Mouse (Mus musculus) cerebellum, postnatal 36 days (tissue): ENCODE results near the gene Ankrd33b.
A peak's percentile ranks its signal among the peaks of the same experiment; 100 is the strongest.

Source experiments
- DNase-seq, 2 experiments: peaks; one replicate each; pipeline ENCODE4 v3.0.0; 2021 to 2022; ENCODE audit warnings: mixed read lengths in 2 of 2

Gene Ankrd33b

DNA sequence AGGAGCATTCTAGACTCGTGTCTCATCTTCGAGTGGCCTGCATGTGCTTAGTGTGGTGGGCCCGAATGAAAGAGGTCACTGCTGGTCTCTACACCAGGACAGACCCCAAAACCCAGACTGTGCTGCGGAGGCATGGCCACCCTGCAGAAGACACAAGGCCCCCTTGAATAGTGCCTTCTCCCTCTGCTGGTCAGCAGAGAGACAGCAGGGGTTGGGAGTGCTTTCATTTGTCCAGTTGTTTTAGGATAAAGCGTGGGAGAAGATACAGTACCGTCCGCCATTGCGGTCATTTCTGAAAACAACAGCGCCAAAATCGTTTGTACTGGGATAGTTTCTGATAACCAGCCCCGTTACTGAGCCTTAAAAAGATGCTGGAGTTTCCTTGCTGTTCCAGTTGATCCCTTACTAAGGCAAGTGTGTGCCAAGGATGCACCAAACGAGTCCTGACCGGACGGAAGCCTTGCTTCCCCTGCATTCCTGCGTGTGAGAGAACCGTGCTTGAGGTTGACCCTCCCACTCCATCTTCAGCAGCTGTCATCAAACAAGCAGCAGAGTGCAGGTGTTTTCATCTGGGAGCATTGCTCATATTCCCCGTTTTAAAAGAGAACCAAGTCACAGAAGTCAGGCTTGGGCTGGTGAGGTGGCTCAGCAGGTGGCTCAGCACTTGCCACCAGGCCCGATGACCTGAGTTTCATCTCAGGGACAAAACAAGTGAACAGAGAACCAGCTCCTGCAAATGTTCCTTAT, 108.7 kb downstream of the Ankrd33b start:
- DNase-seq = no peak

DNA sequence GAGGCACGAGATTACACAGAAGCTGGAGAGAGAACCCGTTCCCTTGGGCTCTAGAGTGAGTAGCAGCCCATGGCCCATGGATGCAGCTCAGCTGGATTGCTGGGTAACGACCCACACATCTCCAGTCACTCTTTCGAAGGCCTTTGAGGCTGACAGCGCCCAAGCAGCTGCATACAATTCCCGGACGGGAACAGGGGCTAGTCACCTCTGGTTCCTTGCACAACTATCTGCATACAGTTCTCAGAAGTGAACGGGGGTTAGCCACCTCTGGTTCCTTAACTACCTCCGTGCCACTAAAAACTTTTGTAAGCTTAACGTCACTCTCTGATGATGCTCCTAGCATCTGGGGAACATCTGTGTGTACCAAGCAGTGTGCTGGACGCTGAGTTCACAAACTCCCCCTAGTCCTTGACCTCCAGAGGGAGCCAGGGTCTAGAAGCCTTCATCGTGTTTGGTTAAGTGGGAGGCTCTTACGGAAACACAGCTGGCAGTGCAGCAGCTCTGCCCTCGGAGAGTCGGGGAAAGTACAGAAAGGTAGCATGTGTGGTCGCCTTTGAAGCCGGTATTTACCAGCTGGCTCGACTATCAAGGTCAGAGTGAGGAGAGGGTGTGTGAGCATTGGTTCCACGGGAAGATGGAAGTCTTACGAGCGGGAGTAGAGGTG, 109.4 kb downstream of the Ankrd33b start:
- no peak for DNase-seq

DNA sequence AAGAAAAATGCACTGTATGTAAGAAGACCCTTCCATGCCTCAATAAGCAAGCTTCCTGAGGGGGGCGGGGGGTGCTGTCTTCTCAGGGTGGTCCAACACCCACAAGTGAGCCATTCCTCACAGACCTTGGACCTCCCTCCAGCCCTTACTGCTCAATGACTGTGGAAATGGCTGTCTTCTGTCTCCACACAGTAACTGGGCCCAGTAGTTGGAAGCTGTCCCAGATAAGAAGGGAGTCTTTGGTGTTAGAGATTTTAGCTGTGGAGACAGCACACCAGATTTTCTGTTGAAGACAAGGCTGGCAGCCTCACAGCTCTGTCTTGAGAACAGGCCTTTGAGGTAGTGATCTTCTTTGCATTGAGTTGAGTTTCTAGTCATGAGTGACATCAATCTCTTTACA, 110.2 kb downstream of the Ankrd33b start:
- no peak for DNase-seq

DNA sequence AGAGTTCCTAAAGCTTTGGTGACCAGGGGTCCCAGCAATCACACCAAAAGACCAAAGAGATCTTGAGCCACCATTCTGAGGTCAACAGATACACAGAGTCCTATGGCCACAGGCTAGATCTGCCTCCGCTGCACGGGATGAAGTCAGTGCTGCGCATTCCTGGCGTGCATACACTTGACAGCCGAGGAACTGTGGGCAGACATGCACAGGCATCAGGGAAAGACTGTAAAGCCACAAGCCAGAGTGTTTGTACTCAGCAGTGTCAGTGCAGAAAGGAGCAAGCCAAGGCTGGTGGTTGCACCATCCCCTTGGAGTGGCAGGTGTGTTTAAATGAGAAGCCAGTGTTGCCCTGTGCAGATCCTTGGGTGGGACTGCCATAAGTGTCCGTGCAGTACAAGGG, 111.8 kb downstream of the Ankrd33b start:
- DNase-seq = no peak

DNA sequence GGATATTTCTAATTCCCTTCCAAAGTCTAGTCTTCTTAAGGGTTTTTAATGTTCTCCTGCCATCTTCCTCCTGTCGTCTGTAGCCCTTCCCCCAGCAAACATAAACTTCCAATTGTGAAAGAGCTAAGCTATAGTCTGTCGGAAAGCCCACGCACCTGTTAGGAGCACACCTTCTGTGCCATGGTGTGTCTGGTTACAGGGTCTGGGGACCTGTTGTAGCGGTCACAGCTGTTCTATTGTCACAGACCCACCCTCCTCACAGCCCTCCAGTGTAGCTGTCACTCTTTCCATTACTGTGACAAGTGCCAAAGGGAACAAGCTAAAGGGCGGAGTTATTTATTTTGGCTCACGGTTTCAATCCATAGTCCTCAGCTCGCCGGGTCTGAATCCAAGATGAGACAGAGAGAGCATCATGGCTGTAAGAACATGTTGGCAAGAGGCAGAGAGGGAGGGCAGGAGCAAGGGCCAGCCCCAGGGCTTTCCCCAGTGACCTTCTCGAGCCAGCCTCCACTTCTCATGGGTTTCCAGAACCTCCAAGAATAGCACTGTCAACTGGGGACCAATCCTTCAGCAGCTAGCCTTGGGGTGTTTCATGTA, 112.5 kb downstream of the Ankrd33b start:
- no peak for DNase-seq

DNA sequence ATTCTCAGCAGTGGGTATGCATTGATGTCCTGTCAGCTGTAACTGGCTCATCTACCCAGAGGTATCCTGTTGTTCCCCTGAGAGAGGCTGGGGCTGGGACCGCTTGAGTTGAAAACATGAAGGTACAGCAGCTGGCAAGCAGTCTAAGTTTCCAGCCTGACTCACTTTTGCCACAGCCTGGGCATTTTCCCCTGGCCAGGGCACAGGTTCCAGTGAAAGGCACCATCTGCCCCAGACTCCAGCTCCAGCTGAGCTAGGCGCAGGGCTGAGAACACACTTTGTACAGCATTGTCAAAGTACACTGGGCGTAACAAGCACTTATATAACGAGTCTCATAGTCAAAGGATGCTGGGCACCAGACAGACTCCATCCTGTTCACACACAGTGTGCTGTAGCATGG, 113.6 kb downstream of the Ankrd33b start:
- no peak for DNase-seq

DNA sequence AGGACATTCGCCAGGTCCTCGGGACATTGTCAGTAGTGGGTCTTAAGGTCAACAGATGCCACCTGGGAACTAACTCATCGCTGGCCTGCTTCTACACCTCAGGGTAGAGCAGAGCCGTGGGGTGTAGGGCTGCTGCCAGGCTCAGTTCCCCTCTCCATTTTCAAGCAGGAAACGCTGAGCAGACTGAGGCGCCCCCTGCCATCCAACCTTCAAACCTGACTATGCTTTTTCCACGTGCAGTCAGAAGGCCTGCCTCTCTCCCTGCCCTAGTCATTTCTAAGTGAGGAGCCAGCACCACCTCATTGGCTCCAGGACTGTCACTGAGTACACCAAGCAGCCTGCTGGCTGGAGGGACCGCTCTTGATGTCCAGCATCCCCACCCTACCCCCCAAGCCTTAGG, 114.1 kb downstream of the Ankrd33b start:
- DNase-seq = no peak

DNA sequence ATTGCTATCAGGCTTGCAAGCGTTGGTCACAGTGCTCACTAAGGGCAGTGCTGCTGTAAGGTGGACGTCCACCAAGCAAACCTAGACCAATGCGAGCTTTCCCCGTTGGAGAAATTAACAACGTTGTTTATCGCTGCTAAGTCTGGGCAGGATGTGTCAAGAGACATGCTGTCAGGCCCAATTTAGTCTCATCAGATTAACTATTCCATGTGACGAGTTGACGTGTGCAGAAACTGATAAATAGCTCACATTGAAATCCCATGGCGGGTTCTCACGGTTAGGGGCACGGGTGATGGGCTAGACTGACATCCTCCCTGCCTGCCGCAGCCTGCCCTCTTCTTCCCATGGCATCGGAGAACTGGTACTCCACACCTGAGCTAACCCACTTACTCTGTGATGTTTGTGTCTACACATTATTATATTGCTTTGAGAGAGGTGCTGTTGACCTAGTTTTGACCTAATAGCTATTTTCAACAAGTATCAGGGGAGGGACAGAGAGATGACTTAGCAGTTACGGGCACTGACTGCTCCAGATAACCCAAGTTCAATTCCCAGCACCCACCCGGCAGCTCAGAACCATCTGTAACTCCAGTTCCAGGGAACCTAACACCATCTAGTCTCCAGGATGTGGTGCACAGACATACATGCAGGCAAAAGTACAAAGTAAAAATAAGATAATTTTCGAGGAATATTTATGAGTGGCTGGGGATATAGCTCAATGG, 114.8 kb downstream of the Ankrd33b start:
- no peak for DNase-seq

DNA sequence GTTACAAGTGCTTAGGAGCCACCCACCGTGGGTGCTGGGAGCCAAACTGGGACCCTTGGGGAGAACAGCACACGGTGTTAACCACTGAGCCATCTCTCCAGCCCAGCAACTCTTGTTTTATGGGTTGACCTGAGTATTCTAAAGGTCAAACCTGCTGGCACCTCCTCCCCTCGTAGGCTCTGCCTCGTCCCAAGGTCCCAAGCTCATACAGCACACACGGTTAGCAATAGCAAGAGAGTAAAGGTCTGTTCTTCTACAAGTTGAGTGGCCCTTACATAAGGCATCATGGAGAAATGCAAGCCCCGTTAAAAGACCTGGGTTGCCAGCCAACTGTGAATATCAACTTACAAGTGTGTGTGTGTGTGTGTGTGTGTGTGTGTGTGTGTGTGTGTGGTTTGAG, 116.3 kb downstream of the Ankrd33b start:
- DNase-seq = no peak

DNA sequence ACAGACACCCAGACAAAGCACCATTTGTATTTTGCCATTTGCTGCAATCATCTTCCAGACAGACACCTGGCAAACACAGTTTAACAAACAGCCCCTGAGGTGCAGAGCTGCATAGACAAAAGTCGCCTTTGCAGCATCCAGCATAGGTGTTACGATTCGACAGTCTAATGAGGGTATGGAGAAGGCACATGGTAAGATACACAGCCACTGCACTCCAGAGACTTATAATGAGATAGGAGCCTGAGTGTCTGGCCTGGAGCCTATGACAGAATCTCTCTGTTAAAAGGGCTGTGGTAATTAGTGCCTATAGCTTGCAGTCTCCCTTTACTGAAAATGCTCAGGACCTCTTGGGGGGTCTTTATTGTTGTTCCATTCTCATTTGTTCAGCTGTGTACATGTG, 116.8 kb downstream of the Ankrd33b start:
- DNase-seq = no peak

DNA sequence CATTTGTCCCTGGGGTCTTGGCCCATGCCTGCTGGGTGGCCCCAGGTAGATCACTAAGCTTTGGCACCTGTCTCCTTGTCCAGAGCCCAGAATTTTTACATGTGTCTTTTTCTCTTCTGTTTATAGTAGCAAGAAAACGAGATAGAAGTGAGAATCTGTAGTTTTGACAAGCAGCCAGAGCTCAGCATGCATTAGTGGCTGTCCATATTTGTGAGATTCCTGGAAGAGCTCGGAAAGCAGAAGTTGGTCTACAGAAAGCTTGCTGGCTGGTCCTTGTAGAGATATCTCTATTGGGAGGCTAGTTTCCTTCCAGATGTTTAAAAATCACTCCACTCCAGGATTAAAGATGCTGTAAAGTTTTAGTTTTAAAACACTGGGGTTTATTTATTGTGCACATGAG, 117.5 kb downstream of the Ankrd33b start:
- peak in 1 of 2 experiments; percentile 27 for DNase-seq

DNA sequence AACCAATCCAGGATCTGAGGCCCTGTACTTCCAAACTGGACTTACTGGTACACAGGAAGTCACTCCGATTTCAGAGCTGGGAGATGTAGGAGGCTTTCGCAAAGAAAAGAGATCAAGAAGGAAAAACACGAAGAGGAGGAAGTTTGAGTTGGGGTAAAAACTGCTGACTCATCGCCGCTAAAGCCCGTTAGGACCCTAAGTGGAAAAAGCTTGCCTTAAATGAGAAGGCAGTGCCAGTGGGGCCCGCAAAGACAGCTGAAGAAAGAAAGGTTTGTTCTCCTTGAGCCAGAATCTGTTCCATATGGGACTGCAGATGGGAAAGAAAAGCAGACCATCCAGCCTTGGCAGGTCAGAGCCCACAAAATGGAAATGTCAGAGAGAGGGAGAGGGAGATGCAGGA, 118.6 kb downstream of the Ankrd33b start:
- no peak for DNase-seq

DNA sequence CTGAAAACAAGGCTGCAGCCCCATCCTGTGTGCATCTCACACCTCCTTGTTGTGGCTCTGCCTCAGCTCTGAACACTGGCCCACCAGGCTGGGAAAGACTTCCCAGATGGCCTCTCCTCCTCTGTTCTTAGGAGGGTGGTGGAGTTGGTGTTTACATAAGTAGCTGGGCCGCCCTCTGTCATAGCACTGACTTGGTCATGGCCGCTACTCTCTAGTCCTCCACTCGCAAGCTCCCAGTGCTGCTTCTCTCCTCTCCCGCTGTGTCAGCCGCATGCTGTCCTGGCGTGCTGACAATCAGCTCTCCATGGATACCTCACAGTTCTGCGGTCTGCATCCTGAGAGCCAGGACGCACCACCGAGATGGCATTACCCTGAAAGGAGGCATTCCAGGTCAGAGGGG, 120.5 kb downstream of the Ankrd33b start:
- peak; percentile 58 to 61 for DNase-seq

DNA sequence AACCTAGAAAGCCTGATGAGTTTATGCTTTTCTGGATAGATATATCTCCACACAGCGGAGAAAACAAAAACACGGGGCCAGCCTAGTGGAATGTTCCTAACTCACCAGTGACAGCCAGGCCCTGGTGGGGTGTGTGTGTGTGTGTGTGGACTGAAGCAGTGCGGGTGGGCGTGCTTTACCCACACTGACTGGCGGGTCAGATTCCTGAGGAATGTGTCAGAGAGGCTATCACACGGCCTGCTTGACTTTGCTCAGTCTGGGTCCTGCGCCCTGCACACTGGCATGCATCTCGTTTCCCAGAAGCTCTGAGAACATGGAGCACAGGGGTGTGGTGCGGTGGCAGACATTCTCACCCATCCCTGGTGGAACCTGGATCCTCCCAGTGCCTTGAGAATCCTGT, 121.6 kb downstream of the Ankrd33b start:
- DNase-seq = no peak

DNA sequence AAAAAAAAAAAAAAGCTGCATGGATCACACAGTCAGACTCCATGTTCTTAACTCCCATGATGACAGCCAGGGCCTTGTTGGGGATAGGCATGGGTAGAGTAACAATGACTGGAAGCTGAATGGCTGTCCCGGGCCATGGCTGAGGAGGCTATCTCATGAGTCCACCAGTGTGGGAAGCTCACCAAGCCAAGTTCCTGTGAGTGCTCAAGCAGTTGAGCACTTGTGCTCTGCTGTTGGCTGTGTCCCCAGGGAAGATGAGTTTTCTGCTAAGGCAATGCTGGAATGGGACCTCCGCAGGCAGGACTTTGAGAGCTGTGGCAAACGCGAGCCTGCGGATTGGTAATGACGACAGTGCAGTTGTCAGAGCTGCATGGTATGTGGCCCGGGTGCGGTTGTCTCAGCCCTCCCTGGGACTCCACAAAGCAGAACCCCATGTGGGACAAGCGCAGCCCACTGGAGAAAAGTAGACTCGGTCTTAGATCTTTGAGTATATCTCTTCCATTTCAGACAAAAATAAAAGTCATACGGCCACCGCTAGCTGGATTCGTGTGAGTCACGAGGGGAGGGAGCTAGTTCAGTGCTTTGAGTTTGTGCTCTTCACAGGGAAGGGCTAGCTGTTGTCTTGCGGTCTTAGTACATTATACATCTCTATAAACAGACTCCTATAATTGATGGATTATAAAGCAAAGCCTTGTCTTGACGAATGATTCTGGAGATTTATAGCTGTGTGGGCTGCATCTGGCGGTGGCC, 122.7 kb downstream of the Ankrd33b start:
- no peak for DNase-seq

DNA sequence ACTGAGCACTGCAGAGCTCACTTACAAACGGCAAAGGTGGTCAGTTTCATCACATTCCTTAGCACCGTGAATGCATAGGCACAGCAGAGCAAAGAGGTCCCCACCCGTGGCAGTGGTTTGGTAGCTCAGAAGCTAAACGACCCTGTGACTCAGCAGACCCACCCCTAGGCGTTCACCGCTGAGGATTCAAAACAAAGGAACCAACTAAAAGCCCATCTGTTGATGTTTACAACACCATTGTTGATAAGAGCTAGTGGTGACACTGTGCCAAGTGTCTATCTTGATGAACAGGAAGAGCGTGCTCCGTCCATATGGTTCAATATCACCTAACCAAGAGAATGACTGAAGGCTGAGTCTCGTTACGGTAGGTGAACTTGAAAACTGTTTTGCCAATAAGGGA, 124.3 kb downstream of the Ankrd33b start:
- DNase-seq = no peak
